Mouse (Mus musculus) hindbrain, embryonic 13.5 days (tissue): ENCODE measurements around the gene Tomm6. TPM values are rescaled to one million over a fixed set of nuclear protein-coding genes. Genes with fewer than 3 reads are reported as not detected.

ENCODE experiments used
- ATAC-seq: fragments of 200-750 bp; cut with Nextera tagmentation; 2 replicates; pipeline ENCODE4 v1.8.0; 2017; ENCODE audit warnings: moderate TSS enrichment; ENCODE audit not compliant: low FRiP score
- H3K27ac ChIP-seq: fragments of 300-500 bp; sonication (generic); 2 replicates; pipeline ENCODE4 v1.5.1; 2015; ENCODE audit warnings: inconsistent platforms, mild to moderate bottlenecking, moderate library complexity
- H3K27me3 ChIP-seq: fragments of 300-500 bp; sonication (generic); 2 replicates; pipeline ENCODE4 v1.6.1; 2015; ENCODE audit warnings: mild to moderate bottlenecking, inconsistent platforms
- H3K36me3 ChIP-seq: fragments of 300-500 bp; sonication (generic); 2 replicates; pipeline ENCODE4 v1.6.1; 2015; ENCODE audit warnings: mild to moderate bottlenecking, inconsistent platforms
- H3K4me1 ChIP-seq: fragments of 300-500 bp; sonication (generic); replicated peaks from 2 replicates; pipeline ENCODE4 v1.6.1; 2015; ENCODE audit warnings: inconsistent platforms
- H3K4me2 ChIP-seq: fragments of 300-500 bp; sonication (generic); 2 replicates; pipeline ENCODE4 v1.6.1; 2015; ENCODE audit warnings: inconsistent platforms, mild to moderate bottlenecking, moderate library complexity
- H3K4me3 ChIP-seq: fragments of 300-500 bp; sonication (generic); 2 replicates; pipeline ENCODE4 v1.5.1; 2015; ENCODE audit warnings: mild to moderate bottlenecking, inconsistent platforms
- H3K9ac ChIP-seq: fragments of 300-500 bp; sonication (generic); 2 replicates; pipeline ENCODE4 v1.6.1; 2015; ENCODE audit warnings: mild to moderate bottlenecking, inconsistent platforms
- H3K9me3 ChIP-seq: fragments of 300-500 bp; sonication (generic); 2 replicates; pipeline ENCODE4 v1.6.1; 2016; ENCODE audit warnings: inconsistent platforms
- WGBS: fragments of 180-500 bp; shearing (Covaris S2); methylation state at CpG from one replicate; pipeline ENCODE4 v1.1.7; 2015; 5-methylcytosine and 5-hydroxymethylcytosine counted together
- polyA plus RNA-seq: library from polyadenylated mRNA; unstranded; fragments of >200 nt; fragmentation: Nextera tagmentation; extraction: Ambion mirVana; gene quantifications from 2 replicates; pipeline ENCODE4 v1.2.1, GENCODE M21; 2015

The Tomm6 gene
- 289 and 295 TPM in 2 replicates for polyA plus RNA-seq

DNA sequence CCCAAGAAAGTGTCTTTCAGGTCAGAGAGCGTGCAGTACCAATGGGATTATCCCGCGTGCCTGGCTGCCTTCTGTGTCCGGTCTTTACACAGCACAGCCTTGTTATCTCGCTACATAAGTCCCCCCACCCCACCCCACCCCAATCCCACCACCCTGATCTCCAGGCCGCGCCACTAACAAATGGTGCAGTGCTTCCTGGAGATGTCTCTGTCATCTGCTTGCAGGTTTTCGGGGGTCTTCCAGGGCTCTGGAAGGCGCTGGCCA lies at the start of gene Tomm6:
Gene Tomm6 (minus strand): TSS at position 43 of the 264 bp plus-strand sequence.
- Histone ChIP-seq H3K4me3 (peak within 1 kb of the TSS; percentile 72), H3K27ac (peak within 1 kb of the TSS; percentile 91), H3K9ac (peak within 1 kb of the TSS; percentile 90), H3K9me3 (no peaks in the 10 kb centered on the region), H3K36me3 (peaks cover 29% of the 10 kb centered on the region), H3K4me1 (peaks cover 34% of the 10 kb centered on the region), H3K4me2 (peak within 1 kb of the TSS; percentile 77), H3K27me3 (peaks cover 21% of the 10 kb centered on the region)
- no peak for ATAC-seq
- 0% methylated on average over 9 of the region's 9 CpGs for WGBS

- peak; percentile 77 for ATAC-seq
- no peaks in the 10 kb centered on the region for H3K9me3 ChIP-seq
- 2% methylated on average over 39 of the region's 60 CpGs for WGBS
- H3K36me3 ChIP-seq, result no peaks in the 10 kb centered on the region
- H3K4me3 ChIP-seq, result peak overlapping the region; percentile 55
- H3K9ac ChIP-seq, result peak overlapping the region; percentile 65
- H3K4me2 ChIP-seq, result peak overlapping the region; percentile 86
- peaks cover 51% of the 10 kb centered on the region for H3K27me3 ChIP-seq
- H3K4me1 ChIP-seq, result peaks cover 28% of the 10 kb centered on the region
- no peak overlapping the region for H3K27ac ChIP-seq
Observed at GRCm38 (mm10) chr17:47737271-47738065, 49.3 kb upstream of the Tomm6 start.

GRCm38 (mm10) chr17:47736856-47737255 lies 48.7 kb upstream of the Tomm6 start, which contains the start of gene Tfeb:
Tfeb (plus strand) TSS chr17:47737030.
- H3K27ac ChIP-seq, result no peak within 1 kb of the TSS
- peak within 1 kb of the TSS; percentile 65 for H3K9ac ChIP-seq
- peak within 1 kb of the TSS; percentile 55 for H3K4me3 ChIP-seq
- peak; percentile 81 for ATAC-seq
- H3K4me1 ChIP-seq, result peaks cover 28% of the 10 kb centered on the region
- no peaks in the 10 kb centered on the region for H3K9me3 ChIP-seq
- under 1% methylated on average over 42 of the region's 47 CpGs for WGBS
- no peaks in the 10 kb centered on the region for H3K36me3 ChIP-seq
- H3K27me3 ChIP-seq, result peaks cover 51% of the 10 kb centered on the region
- H3K4me2 ChIP-seq, result peak within 1 kb of the TSS; percentile 86

- ATAC-seq, result no peak
- Histone ChIP-seq H3K4me3 (no peak overlapping the region), H3K27me3 (peaks cover 43% of the 10 kb centered on the region), H3K36me3 (no peaks in the 10 kb centered on the region), H3K27ac (no peak overlapping the region), H3K9me3 (no peaks in the 10 kb centered on the region), H3K4me1 (peaks cover 28% of the 10 kb centered on the region), H3K4me2 (no peak overlapping the region), H3K9ac (no peak overlapping the region)
- WGBS, result 74% methylated on average over 14 of the region's 14 CpGs
Observed at GRCm38 (mm10) chr17:47735553-47736100, 47.4 kb upstream of the Tomm6 start.

DNA sequence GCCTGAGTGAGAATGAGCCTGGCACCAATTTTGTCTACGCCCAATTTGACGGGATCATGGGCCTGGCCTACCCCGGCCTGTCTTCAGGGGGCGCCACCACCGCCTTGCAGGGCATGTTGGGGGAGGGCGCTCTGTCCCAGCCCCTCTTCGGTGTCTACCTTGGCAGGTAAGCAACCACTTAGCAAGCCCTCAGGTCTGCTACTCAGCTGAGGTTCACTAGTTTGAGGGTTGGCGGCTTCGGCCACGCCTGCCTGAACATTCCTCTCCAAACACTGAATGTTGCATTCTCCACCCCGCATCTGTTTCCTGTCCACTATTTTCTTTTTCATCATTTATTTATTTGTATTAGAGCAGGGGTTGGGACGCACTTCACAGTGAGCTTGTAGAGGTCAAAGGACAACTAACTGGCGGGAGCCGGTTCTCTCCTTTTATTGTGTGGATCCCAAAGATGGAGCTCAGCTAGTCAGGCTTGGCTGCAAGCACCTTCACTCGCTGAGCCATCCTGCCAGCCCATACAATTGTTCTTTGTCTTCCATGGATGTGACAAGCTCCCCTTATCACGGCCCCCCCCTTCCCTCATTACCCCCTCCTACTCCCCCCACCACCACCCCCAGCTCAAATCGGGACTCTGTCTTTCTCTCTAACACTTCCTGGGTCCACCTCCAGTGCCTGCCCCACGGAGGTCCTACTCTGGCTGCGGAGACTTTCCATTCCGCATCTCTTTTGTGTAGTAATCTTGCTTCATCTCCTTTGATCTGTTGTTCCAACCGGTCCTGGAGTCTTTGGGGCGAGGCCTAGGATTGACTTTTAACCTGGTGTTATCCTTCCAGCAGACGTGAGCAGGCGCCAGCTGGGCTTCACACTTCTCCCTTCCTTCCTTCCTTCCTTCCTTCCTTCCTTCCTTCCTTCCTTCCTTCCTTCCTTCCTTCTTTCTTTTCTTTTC lies 42.7 kb upstream of the Tomm6 start:
- Histone ChIP-seq H3K9ac (no peak overlapping the region), H3K36me3 (no peaks in the 10 kb centered on the region), H3K27me3 (0 out of 2 replicates have a peak, but pooled peaks cover 9% of the 10 kb centered on the region), H3K4me1 (no peaks in the 10 kb centered on the region), H3K4me3 (no peak overlapping the region), H3K27ac (no peak overlapping the region), H3K9me3 (no peaks in the 10 kb centered on the region), H3K4me2 (no peak overlapping the region)
- 51% methylated on average over 24 of the region's 24 CpGs for WGBS
- ATAC-seq, result no peak

DNA sequence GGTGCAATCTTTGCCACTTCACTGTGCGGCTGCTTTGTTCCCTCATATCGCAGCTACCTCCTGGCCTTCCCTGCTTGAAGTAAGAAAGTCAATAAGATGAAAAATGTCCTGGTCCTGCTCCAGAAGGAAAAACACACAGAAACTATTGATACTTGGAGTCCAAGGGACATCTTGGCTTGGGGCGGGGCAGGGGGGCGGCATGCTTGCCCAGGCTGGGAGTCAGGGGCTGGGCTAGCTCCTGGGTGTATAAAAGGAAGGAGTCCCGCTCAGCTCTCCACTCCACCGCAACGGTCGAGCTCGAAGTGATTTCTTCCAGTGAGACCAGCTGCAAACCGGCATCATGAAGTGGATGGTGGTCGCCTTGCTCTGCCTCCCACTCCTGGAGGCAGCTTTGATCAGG lies 38.4 kb upstream of the Tomm6 start, which contains the start of gene Pgc:
Gene Pgc (plus strand): TSS at position 277 of the 400 bp plus-strand sequence.
- Histone ChIP-seq H3K9me3 (no peaks in the 10 kb centered on the region), H3K4me2 (no peak within 1 kb of the TSS), H3K27me3 (no peaks in the 10 kb centered on the region), H3K4me3 (no peak within 1 kb of the TSS), H3K36me3 (no peaks in the 10 kb centered on the region), H3K27ac (no peak within 1 kb of the TSS), H3K9ac (no peak within 1 kb of the TSS), H3K4me1 (no peaks in the 10 kb centered on the region)
- ATAC-seq, result no peak
- 78% methylated on average over 11 of the region's 11 CpGs for WGBS

- Histone ChIP-seq H3K9ac (no peak overlapping the region), H3K4me1 (no peaks in the 10 kb centered on the region), H3K4me3 (no peak overlapping the region), H3K4me2 (no peak overlapping the region), H3K36me3 (no peaks in the 10 kb centered on the region), H3K27ac (no peak overlapping the region), H3K27me3 (no peaks in the 10 kb centered on the region), H3K9me3 (no peaks in the 10 kb centered on the region)
- ATAC-seq, result no peak
- 92% methylated on average over 4 of the region's 4 CpGs for WGBS
Observed at GRCm38 (mm10) chr17:47721183-47721582, 33.0 kb upstream of the Tomm6 start.

DNA sequence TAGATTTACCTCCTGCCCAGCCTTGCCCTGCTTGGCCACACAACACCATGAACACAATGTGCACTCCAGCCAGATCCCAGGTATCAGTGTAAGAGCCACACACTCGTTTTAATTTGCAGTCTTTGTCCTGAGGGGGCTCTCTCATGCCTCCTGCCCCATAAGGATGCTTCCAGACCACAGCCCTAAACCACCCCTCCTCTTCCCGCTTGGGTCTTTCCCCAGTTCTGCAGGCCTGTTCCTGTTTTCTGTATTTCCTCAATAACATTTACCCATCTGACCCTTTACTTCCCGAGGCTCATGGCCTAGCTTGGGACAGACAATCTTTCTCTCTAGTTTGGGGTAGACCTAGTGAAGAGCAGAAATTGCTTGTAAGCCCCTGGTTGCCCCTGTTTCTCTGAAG lies 26.9 kb upstream of the Tomm6 start:
- no peak for ATAC-seq
- Histone ChIP-seq H3K27me3 (0 out of 2 replicates have a peak, but pooled peaks cover 4% of the 10 kb centered on the region), H3K27ac (no peak overlapping the region), H3K4me3 (no peak overlapping the region), H3K4me1 (no peaks in the 10 kb centered on the region), H3K9me3 (no peaks in the 10 kb centered on the region), H3K36me3 (no peaks in the 10 kb centered on the region), H3K4me2 (no peak overlapping the region), H3K9ac (no peak overlapping the region)
- 64% methylated on average over 3 of the region's 3 CpGs for WGBS

- ATAC-seq, result peak; percentile 71
- Histone ChIP-seq H3K36me3 (no peaks in the 10 kb centered on the region), H3K9ac (peak overlapping the region; percentile 40; the same call in 1 of the 2 replicates), H3K27me3 (0 out of 2 replicates have a peak, but pooled peaks cover 4% of the 10 kb centered on the region), H3K27ac (no peak overlapping the region), H3K4me2 (peak overlapping the region; percentile 13; the same call in 1 of the 2 replicates), H3K4me1 (no peaks in the 10 kb centered on the region), H3K4me3 (no peak overlapping the region), H3K9me3 (no peaks in the 10 kb centered on the region)
- 56% methylated on average over 11 of the region's 22 CpGs for WGBS
Observed at GRCm38 (mm10) chr17:47712889-47713571, 24.8 kb upstream of the Tomm6 start.

DNA sequence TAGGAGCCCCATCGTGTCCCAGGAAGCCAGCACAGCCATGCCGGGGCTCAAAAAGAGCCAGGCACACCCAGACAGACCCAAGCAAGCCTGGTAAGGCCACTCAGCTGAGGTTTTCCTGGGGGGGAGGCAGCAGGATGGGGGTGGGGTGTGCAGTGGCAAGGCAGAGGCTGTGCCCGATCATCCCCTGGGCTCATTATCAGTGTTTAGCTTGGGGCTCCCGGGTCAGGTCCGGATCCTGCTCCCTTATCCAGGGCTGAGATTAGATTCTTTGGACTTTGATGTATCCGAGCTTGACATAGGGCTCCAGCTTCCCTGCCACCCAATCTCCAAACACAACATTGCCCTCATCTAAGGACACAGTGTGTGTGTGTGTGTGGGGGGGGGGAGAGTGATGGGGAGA lies 23.7 kb upstream of the Tomm6 start:
- Histone ChIP-seq H3K9ac (no peak overlapping the region), H3K9me3 (no peaks in the 10 kb centered on the region), H3K36me3 (no peaks in the 10 kb centered on the region), H3K27me3 (0 out of 2 replicates have a peak, but pooled peaks cover 4% of the 10 kb centered on the region), H3K4me2 (no peak overlapping the region), H3K4me1 (no peaks in the 10 kb centered on the region), H3K27ac (no peak overlapping the region), H3K4me3 (no peak overlapping the region)
- ATAC-seq, result no peak
- WGBS, result 85% methylated on average over 6 of the region's 6 CpGs

DNA sequence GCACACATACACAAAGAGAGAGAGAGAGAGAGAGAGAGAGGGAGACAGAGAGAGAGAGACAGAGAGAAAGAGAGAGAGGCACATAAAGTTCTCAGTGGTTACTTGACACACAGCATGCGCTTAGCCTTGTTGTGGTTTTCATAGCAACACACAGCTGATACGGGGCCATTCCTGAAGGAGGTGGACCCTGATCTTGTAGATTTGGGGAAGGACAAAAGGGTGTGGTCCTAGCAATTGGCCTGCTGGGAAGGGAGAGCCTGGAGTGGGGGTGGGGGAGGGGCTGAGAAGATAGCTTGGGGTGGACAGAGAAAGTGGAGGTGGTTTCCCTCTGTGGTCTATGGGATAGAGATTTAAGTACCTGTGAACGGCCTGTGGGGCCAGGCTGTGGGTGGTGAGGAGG lies 21.9 kb upstream of the Tomm6 start:
- H3K9me3 ChIP-seq, result no peaks in the 10 kb centered on the region
- 79% methylated on average over 3 of the region's 3 CpGs for WGBS

More for the DNA sequence above, 21.9 kb upstream of the Tomm6 start:
- H3K27ac ChIP-seq, result no peak overlapping the region
- H3K9ac ChIP-seq, result no peak overlapping the region
- no peak for ATAC-seq
- H3K4me2 ChIP-seq, result no peak overlapping the region
- H3K4me1 ChIP-seq, result no peaks in the 10 kb centered on the region
- H3K27me3 ChIP-seq, result 0 out of 2 replicates have a peak, but pooled peaks cover 4% of the 10 kb centered on the region
- no peak overlapping the region for H3K4me3 ChIP-seq
- H3K36me3 ChIP-seq, result peaks cover 1% of the 10 kb centered on the region; the same call in 1 of the 2 replicates
